Mouse (Mus musculus): Measurements from ENCODE around the gene Masp1.

- TF ChIP-seq CTCF (conservative IDR thresholded peaks at IDR 0.05; ENCODE audit: low read length) (no peak), POU5F1 (IDR thresholded peaks at IDR 0.05; ENCODE audit: borderline replicate concordance, low read length) (no peak), NANOG (IDR thresholded peaks at IDR 0.05; ENCODE audit: borderline replicate concordance, low read length) (no peak)
Observed at GRCm38 (mm10) chr16:23503351-23503750, 17.3 kb downstream of the Masp1 start.
